Mouse (Mus musculus) lung, postnatal 0 days (tissue): Measurements from ENCODE around the gene Gpc6.

Source experiments
- CTCF ChIP-seq: IDR thresholded peaks from 2 replicates; pipeline ENCODE4 v1.5.1; 2016; ENCODE audit warnings: antibody characterized with exemption, mild to moderate bottlenecking
- EP300 ChIP-seq: IDR thresholded peaks from 2 replicates; pipeline ENCODE4 v1.6.1; 2016; ENCODE audit warnings: antibody characterized with exemption, mild to moderate bottlenecking, control low read depth

DNA sequence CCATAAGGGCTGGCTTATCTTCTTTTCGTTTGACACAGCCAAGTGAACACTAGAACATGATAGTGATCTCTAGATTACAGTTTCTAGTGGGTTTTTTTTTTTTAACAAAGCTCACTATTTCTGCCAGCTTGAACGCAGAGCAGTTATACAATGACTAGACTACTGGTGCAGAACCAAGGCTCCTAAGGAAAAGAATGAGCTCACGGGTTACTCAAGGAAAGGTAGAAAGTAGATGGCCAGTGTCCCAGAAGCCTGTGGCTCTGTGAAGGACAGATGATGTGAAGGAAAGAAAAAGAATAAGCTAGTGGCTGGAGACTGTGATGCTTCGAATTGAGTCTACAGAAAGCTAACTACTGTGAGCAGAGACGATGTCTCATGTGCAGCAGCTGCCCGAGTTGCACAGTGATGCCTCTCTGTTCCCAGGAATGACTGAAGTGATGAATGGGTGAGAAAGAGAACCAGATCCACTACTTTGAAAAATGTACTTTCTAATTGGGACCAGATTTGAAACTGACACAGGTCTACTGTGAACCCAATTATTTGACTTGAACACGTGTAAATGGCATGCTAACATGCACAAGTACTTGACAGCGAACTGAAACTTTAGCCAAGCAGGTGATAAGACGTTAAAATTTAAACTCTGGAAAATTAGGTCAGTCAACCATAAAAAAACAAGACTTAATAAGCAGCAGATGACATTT is 482.9 kb downstream of the Gpc6 start:
- TF ChIP-seq CTCF (no peak), EP300 (no peak)
